Mouse (Mus musculus) liver, embryonic 14.5 days (tissue): Measurements from ENCODE around the gene 1500009L16Rik.

Experiments used
- CTCF ChIP-seq: IDR thresholded peaks from 2 replicates; pipeline ENCODE4 v1.5.1; 2016; ENCODE audit warnings: antibody characterized with exemption, low read depth, control low read depth
- EP300 ChIP-seq: IDR thresholded peaks from 2 replicates; pipeline ENCODE4 v1.6.1; 2016; ENCODE audit warnings: antibody characterized with exemption, low read depth

- TF ChIP-seq CTCF (peak; percentile 68), EP300 (no peak)
Observed at GRCm38 (mm10) chr10:83724351-83725059, 1.8 kb downstream of the 1500009L16Rik start.
